Mouse (Mus musculus) liver, embryonic 14.5 days (tissue): ENCODE data around the gene Scn8a.

Source experiments
- CTCF ChIP-seq: IDR thresholded peaks from 2 replicates; pipeline ENCODE4 v1.5.1; 2016; ENCODE audit warnings: antibody characterized with exemption, low read depth, control low read depth
- EP300 ChIP-seq: IDR thresholded peaks from 2 replicates; pipeline ENCODE4 v1.6.1; 2016; ENCODE audit warnings: antibody characterized with exemption, low read depth

- TF ChIP-seq CTCF: no peak
- no peak for TF ChIP-seq EP300
Measured at GRCm38 (mm10) chr15:100844336-100844735, 25.3 kb upstream of the Scn8a start.
